Mouse (Mus musculus) E14TG2a.4 (cell line): ENCODE data around the gene Gadd45a.

Experiments used
- H3K27me3 ChIP-seq: 2 replicates; pipeline ENCODE4 v1.6.1; 2014; ENCODE audit warnings: low read length, control low read depth; ENCODE audit not compliant: insufficient read depth
- H3K36me3 ChIP-seq: 2 replicates; pipeline ENCODE4 v1.6.1; 2014; ENCODE audit warnings: low read length, control low read depth; ENCODE audit not compliant: insufficient read depth
- H3K4me1 ChIP-seq: replicated peaks from 2 replicates; pipeline ENCODE4 v1.6.1; 2014; ENCODE audit warnings: low read depth, low read length, control low read depth
- H3K4me3 ChIP-seq: replicated peaks from 2 replicates; pipeline ENCODE4 v1.5.1; 2014; ENCODE audit warnings: mild to moderate bottlenecking, low read length
- H3K9me3 ChIP-seq: 2 replicates; pipeline ENCODE4 v1.6.1; 2014; ENCODE audit warnings: low read length, control low read depth
- CTCF ChIP-seq: conservative IDR thresholded peaks from 2 replicates; pipeline ENCODE4 v1.5.1; 2014; ENCODE audit warnings: low read length
- NANOG ChIP-seq: IDR thresholded peaks from 2 replicates; pipeline ENCODE4 v1.6.1; 2014; ENCODE audit warnings: borderline replicate concordance, low read length, mixed read lengths
- POU5F1 ChIP-seq: IDR thresholded peaks from 2 replicates; pipeline ENCODE4 v1.6.1; 2014; ENCODE audit warnings: low read length, borderline replicate concordance

Gadd45a gene

DNA sequence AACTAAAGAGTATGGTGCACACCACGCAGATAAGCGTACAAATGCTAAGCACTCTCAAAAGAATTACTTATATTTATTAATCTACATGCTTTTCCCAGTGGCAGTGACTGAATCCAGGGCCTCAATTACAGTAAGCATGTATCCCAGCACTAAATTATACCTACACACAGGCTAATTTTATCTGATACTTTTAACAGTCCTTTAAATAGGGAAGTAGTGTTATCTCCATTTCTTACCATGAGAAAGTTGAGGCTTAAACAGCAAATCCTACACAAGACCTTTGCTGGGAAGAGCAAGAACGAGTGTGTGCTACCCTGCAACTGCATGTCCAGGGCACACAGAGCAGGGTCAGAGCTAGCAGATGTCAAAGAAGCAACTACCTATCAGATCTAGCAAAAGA, 27.4 kb downstream of the Gadd45a start:
- Histone ChIP-seq H3K36me3 (no peaks in the 10 kb centered on the region), H3K27me3 (no peaks in the 10 kb centered on the region), H3K4me3 (no peak overlapping the region)

DNA sequence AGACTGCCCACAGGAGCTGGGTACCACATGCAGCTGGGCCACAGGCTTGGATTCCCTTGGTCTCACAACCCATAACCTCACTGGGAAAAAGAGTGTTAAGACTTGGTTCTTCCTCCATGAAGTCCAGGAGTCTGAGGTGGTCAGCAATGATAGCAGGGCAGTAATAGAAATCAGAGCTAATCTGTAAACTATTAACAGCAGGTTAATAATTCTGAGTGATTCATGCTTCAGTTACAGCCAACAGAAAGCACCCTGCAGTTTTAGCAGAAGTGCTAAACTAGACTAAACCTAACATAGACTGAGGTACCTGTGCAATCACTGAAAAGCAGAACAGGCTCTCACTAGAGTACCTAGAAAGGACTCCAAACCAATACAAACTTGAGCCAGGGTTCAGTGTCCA, 37.5 kb downstream of the Gadd45a start:
- peaks cover 30% of the 10 kb centered on the region for H3K36me3 ChIP-seq
- no peaks in the 10 kb centered on the region for H3K27me3 ChIP-seq
- TF ChIP-seq NANOG: no peak
- TF ChIP-seq CTCF: no peak
- TF ChIP-seq POU5F1: no peak
- peaks cover 13% of the 10 kb centered on the region for H3K4me1 ChIP-seq
- H3K9me3 ChIP-seq: peaks cover 11% of the 10 kb centered on the region
- no peak overlapping the region for H3K4me3 ChIP-seq

More for the DNA sequence above, 27.4 kb downstream of the Gadd45a start:
- Histone ChIP-seq H3K9me3 (no peaks in the 10 kb centered on the region), H3K4me1 (peaks cover 28% of the 10 kb centered on the region)
- TF ChIP-seq NANOG: no peak
- TF ChIP-seq POU5F1: no peak
- no peak for TF ChIP-seq CTCF

DNA sequence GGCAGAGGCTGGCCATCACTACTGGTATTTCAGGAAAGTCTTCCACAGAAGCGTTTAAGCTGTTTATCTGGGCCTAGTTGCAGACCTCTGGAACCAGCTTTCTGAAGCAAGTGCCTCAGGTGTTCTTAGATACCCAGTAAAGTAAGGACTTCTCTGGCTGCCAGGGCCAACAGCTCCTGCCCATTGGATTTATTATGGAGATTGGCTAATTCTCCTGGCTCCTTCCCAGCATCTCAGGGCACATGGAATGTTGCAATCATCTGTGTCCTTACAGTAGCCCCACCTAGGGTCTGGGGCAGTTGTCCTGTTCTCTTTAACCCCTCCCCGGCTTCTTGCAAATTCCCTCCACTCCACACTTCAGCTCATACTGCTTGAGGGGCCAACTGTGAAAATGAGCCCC, 38.6 kb downstream of the Gadd45a start:
- TF ChIP-seq CTCF: no peak
- no peak for TF ChIP-seq POU5F1
- no peak for TF ChIP-seq NANOG
- peaks cover 13% of the 10 kb centered on the region for H3K4me1 ChIP-seq
- H3K4me3 ChIP-seq: no peak overlapping the region
- peaks cover 16% of the 10 kb centered on the region for H3K9me3 ChIP-seq
- H3K27me3 ChIP-seq: no peaks in the 10 kb centered on the region
- H3K36me3 ChIP-seq: peaks cover 30% of the 10 kb centered on the region

DNA sequence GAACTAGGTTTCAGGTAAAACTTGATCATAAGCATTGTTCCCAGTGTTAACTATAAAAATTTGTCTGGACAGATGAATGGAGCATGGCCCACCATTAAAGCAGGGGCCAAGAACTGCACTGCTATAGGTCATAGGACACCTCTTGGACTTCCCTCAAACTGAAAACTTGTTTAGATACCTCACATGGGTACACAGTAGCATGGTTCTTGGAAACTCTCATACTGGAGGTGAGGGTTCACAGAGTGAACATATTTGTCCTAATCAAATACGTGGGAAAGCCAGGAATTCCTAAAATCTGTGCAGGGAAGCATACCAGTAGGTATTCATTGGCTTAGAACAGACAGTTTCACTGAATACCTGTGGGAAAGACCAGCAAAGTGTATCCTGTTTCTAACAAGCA, 41.0 kb downstream of the Gadd45a start:
- Histone ChIP-seq H3K36me3 (peaks cover 30% of the 10 kb centered on the region), H3K9me3 (peaks cover 16% of the 10 kb centered on the region), H3K27me3 (no peaks in the 10 kb centered on the region), H3K4me1 (peaks cover 13% of the 10 kb centered on the region), H3K4me3 (no peak overlapping the region)
- TF ChIP-seq NANOG (no peak), CTCF (no peak), POU5F1 (no peak)

DNA sequence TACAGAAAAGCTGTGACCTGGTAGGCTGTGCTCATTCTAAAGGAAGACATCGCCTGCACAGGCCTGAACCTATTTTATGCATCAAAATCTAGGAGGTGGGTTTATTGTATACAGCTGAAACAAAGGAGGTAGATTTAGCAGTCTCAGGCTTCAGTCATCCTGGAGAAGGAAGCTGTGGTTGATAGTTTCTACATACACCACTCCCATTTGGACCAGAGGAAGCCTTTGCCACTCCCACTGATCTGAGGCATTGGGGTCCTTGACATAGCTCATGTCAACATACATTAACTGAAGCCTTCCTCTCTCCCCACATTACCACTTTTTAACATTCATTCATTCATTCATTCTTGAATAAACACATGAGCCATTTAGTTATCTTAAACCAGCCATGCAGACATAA, 41.4 kb downstream of the Gadd45a start:
- H3K9me3 ChIP-seq: peaks cover 16% of the 10 kb centered on the region
- H3K4me3 ChIP-seq: no peak overlapping the region
- no peak for TF ChIP-seq NANOG
- TF ChIP-seq POU5F1: no peak
- no peak for TF ChIP-seq CTCF
- no peaks in the 10 kb centered on the region for H3K27me3 ChIP-seq
- peaks cover 32% of the 10 kb centered on the region for H3K36me3 ChIP-seq
- H3K4me1 ChIP-seq: peaks cover 13% of the 10 kb centered on the region

DNA sequence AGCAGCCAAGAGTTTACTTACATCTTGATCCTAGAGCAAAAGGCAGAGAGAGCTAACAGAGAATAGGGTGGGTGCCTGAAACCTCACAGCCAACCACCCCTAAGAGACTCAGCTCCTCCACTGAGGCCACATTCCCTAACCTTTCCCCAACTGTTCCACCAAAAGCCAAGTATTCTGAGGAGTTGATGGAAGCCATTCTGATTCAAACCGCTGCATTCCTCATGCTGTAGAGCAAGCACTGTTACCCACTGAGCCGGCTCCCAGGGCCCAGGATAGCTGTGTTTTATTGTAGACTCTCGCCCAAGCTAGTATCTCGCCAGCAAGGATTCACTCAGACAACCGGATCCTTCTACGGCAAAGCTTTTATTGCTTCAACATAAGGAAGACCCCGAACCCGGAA, 42.3 kb downstream of the Gadd45a start:
- H3K36me3 ChIP-seq: peaks cover 31% of the 10 kb centered on the region
- H3K27me3 ChIP-seq: no peaks in the 10 kb centered on the region
- H3K9me3 ChIP-seq: peaks cover 16% of the 10 kb centered on the region
- TF ChIP-seq NANOG: no peak
- TF ChIP-seq CTCF: no peak
- no peak for TF ChIP-seq POU5F1
- H3K4me1 ChIP-seq: peaks cover 13% of the 10 kb centered on the region
- no peak overlapping the region for H3K4me3 ChIP-seq

DNA sequence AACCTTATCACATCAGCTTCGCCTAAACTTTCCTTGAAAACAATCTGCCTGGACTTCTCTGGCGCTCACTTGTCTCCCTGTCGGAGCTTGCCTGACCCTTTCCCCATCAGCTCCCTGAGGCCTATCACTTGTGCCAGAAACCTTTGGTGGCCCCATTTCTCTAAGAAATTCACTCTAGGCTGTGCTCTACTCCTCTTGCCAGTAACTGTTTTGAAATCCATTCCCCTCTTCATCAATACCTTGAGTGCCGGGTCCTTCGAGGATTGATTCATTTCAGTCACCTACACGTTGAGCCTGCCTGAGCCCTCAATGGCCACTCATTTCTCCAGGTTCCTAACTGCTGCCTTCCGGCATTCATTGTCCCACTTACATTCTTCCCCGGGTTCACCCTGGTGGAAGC, 44.5 kb downstream of the Gadd45a start:
- Histone ChIP-seq H3K9me3 (peaks cover 16% of the 10 kb centered on the region), H3K36me3 (peaks cover 20% of the 10 kb centered on the region), H3K4me3 (no peak overlapping the region), H3K4me1 (peaks cover 10% of the 10 kb centered on the region), H3K27me3 (no peaks in the 10 kb centered on the region)
- no peak for TF ChIP-seq POU5F1
- no peak for TF ChIP-seq NANOG
- no peak for TF ChIP-seq CTCF

DNA sequence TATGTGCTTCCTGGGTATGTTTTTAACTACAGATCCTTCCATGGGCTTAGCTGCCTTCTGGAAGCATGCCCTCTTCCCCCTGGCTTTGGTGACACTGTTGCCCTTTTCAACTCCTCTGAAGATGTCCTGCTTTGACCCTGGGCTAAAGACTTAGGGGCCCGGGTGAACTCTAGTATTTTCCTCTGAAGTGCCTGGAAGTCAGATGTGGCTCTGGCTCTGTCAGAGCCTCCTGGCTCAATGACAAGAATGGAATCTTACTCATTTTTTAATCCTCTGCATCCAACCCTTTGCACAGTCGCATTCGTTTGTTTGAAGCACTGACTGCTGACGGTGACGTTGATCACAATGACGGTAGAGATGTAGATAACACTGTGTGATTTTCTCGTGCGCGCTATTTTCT, 45.0 kb downstream of the Gadd45a start:
- Histone ChIP-seq H3K9me3 (peaks cover 16% of the 10 kb centered on the region), H3K4me3 (no peak overlapping the region), H3K27me3 (no peaks in the 10 kb centered on the region), H3K36me3 (peaks cover 18% of the 10 kb centered on the region; the same call in 1 of the 2 replicates), H3K4me1 (peaks cover 10% of the 10 kb centered on the region)
- TF ChIP-seq POU5F1 (no peak), NANOG (no peak), CTCF (no peak)

DNA sequence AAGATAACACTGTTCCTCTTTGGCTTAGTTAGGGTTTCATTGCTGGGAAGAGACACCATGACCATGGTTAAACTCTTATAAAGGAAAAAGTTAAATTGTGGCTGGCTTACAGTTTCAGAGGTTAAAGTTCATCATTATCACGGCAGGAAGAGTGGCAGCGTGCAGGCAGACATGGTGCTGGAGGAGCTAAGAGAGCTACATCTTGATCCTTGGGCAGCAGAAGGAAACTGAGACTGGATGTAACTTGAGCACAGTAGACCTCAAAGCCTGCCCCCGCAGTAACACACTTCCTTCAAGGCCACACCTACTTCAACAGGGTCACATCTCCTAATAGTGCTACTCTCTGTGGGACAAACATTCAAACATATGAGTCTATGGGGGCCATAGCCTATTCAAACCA, 47.7 kb downstream of the Gadd45a start:
- Histone ChIP-seq H3K9me3 (peaks cover 2% of the 10 kb centered on the region; the same call in 1 of the 2 replicates), H3K4me1 (peaks cover 23% of the 10 kb centered on the region), H3K36me3 (peaks cover 16% of the 10 kb centered on the region; the same call in 1 of the 2 replicates), H3K27me3 (no peaks in the 10 kb centered on the region), H3K4me3 (no peak overlapping the region)
- TF ChIP-seq NANOG (no peak), POU5F1 (no peak), CTCF (no peak)
